Mouse (Mus musculus): Measurements from ENCODE around the gene Gdf15. TPM values are rescaled to one million over a fixed set of nuclear protein-coding genes. Genes with fewer than 3 reads are reported as not detected.

Gene Gdf15
- polyA plus RNA-seq, 1 experiment from 2014 or later = 0.48 TPM

DNA sequence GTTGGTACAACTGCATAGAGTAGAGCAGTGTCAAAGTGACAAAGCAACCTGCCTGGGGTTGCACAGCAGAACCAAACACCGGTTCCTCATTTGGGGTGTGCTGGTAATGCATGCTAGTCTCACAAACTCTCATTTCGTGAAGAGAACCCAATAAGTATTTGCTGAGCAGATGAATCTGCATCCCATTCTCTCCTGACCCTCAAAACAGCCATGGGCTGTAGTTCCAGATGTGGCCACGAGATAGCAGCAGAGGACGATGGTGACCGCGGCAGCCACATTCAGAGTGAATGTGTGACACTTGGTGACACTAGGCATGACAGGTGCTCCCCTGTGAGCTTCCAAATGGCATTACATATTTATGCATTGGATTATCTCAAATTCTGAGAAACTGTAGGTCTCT is 20.4 kb downstream of the Gdf15 start:
- no peaks in the 10 kb centered on the region for H3K27me3 ChIP-seq (replicated peaks; ENCODE audit: control insufficient read depth, insufficient read depth, low read length)
- peaks cover 43% of the 10 kb centered on the region for H3K4me1 ChIP-seq (ENCODE audit: control insufficient read depth, insufficient read depth, low read depth, low read length)
- no peaks in the 10 kb centered on the region for H3K9me3 ChIP-seq (ENCODE audit: control insufficient read depth, low read length)
- ATAC-seq = 0 out of 2 replicates have a peak, but pooled peaks have one; percentile 5
- peak overlapping the region; percentile 81 for H3K4me2 ChIP-seq (ENCODE audit: low read length)
- H3K36me3 ChIP-seq (ENCODE audit: control insufficient read depth, insufficient read depth, low read length) = no peaks in the 10 kb centered on the region
- H3K27ac ChIP-seq (ENCODE audit: low read depth, low read length) = 0 out of 2 replicates have a peak overlapping the region, but pooled peaks have one; percentile 21
- 0% methylated on average over 6 of the region's 6 CpGs for WGBS
- no peak overlapping the region for H3K9ac ChIP-seq (ENCODE audit: low read depth, low read length)
- peak overlapping the region; percentile 39 for H3K4me3 ChIP-seq (ENCODE audit: low read length)

DNA sequence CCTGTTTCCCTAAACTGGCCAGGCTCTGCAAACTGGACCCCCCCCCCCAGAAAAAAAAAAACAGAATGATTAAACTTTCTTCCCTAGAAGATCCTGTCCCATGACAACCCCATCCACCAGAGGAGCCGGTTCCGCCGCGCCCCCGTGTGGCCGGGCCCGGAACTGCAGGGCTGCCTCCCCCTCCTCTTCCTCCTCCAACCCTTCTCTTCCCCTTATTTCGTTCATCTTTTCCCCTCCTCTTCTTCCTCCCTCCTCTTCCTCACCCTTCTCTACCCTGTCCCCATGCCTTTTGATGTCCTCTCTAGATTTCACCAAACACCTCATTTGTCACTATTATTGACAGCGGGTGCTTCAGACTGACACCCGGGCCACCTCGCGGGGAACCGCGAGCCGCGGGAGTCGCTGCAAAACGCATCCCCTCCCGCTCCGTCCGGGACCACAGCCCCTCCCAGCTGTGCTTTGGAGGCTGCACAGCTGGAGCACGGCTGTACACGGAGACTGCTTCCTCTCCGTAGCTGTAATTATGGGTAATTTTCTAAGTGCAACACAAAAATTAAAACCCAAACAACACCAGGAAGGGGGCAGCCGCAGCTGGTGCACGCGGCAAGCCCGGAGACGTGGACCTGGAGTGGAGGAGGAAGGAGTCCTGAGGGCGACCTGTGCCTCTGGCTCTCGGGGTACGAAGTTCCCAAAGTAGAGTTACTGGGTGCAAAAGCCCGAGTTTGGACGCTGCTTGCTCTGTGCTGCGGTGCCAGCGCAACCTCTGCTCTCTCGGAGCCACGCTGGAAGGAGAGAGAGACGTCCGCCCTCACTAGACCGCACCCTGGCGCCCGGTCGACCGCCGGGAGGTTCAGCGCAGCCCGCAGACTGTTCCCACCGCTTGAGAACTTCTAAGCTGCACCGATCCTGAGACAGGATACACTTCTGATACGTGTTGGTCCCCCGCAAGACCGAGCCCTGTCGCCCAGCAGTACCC is 21.2 kb downstream of the Gdf15 start:
- Histone ChIP-seq H3K4me1 (ENCODE audit: control insufficient read depth, insufficient read depth, low read depth, low read length) (peaks cover 46% of the 10 kb centered on the region), H3K27ac (ENCODE audit: low read depth, low read length) (peak overlapping the region; percentile 70), H3K9ac (ENCODE audit: low read depth, low read length) (peak overlapping the region; percentile 60), H3K9me3 (ENCODE audit: control insufficient read depth, low read length) (no peaks in the 10 kb centered on the region), H3K36me3 (ENCODE audit: control insufficient read depth, insufficient read depth, low read length) (no peaks in the 10 kb centered on the region), H3K27me3 (replicated peaks; ENCODE audit: control insufficient read depth, insufficient read depth, low read length) (no peaks in the 10 kb centered on the region), H3K4me2 (ENCODE audit: low read length) (peak overlapping the region; percentile 81), H3K4me3 (ENCODE audit: low read length) (peak overlapping the region; percentile 39)
- ATAC-seq = 0 out of 2 replicates have a peak, but pooled peaks have one; percentile 9
- under 1% methylated on average over 51 of the region's 54 CpGs for WGBS

DNA sequence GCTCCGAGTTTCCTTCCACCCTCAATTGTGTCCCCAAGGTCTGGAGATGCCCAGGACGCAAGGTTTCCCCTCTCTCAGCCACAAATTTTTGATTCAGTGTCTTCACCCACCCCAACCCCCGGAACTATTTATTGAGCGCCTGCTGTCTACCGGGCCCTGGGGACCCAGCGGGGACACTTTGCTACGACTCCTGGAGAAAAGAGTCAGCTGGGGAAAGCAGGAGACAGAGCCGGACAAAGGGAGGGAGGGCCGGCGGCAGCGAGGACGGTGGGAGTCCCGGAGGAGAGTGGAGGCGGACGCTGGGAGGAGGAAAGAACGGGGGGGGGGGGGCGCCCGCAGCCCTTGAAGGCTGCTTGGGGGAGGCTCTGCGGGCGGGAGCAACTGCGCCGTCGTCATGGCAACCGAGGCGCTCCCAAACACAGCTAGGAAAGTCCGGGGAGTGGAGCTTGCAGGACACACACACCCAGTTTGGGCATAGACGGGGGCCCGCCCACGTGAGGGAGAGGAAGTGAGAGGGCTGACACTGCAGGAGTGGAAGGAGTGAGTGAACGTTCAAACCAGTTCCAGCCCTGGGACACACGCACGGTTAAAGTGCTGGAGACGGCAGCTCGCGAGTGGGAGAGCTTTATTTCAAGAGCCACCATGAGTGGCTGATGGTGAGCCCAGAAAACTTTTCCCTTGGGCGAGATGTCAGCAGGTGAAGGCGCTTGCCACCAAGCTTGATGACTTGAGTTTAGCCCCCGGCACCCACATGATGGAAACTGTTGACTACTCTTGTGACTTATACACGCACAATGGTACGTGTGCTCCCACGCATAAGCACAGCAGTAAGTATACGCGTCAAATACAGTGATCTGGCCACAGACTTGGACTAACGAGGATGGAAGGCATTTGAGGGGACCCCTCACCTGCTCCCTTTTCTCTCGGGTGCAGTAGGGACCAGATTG is 22.1 kb downstream of the Gdf15 start:
- peaks cover 46% of the 10 kb centered on the region for H3K4me1 ChIP-seq (ENCODE audit: control insufficient read depth, insufficient read depth, low read depth, low read length)
- peak overlapping the region; percentile 87 for H3K27ac ChIP-seq (ENCODE audit: low read depth, low read length)

DNA sequence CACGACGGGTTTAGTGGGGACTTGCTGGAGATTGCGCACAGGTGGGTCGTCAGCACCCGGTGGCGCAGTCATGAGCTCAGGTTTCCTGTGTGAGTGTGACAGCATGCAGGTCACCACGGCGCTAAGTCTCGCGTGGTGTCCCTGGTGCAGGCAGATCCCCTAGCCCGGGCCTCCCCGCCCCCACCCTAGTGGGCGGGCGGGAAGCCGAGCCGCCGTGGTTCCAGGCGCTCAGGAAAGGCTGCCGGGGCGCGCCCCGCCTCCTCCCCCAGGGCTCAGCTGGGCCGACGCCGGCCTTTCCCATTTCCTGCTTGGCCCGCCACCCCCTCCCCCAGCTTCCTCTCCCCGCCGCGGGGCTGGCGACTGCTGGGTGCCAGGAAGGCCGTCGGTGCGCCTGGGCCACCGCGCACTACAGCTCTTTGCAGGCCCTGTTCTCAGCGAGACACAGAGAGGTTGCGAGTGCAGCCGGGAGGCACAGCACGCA is 22.8 kb downstream of the Gdf15 start:
- peak; percentile 35 for ATAC-seq
- Histone ChIP-seq H3K27ac (ENCODE audit: low read depth, low read length) (peak overlapping the region; percentile 87), H3K9me3 (ENCODE audit: control insufficient read depth, low read length) (no peaks in the 10 kb centered on the region), H3K36me3 (ENCODE audit: control insufficient read depth, insufficient read depth, low read length) (no peaks in the 10 kb centered on the region), H3K9ac (ENCODE audit: low read depth, low read length) (peak overlapping the region; percentile 58), H3K4me3 (ENCODE audit: low read length) (peak overlapping the region; percentile 39), H3K4me1 (ENCODE audit: control insufficient read depth, insufficient read depth, low read depth, low read length) (peaks cover 46% of the 10 kb centered on the region), H3K27me3 (replicated peaks; ENCODE audit: control insufficient read depth, insufficient read depth, low read length) (no peaks in the 10 kb centered on the region), H3K4me2 (ENCODE audit: low read length) (peak overlapping the region; percentile 81)
- WGBS = under 1% methylated on average over 29 of the region's 39 CpGs

More for the DNA sequence above, 22.1 kb downstream of the Gdf15 start:
- Histone ChIP-seq H3K4me3 (ENCODE audit: low read length) (peak overlapping the region; percentile 39), H3K4me2 (ENCODE audit: low read length) (peak overlapping the region; percentile 81), H3K9ac (ENCODE audit: low read depth, low read length) (peak overlapping the region; percentile 58), H3K27me3 (replicated peaks; ENCODE audit: control insufficient read depth, insufficient read depth, low read length) (no peaks in the 10 kb centered on the region), H3K9me3 (ENCODE audit: control insufficient read depth, low read length) (no peaks in the 10 kb centered on the region), H3K36me3 (ENCODE audit: control insufficient read depth, insufficient read depth, low read length) (no peaks in the 10 kb centered on the region)
- WGBS = under 1% methylated on average over 40 of the region's 45 CpGs
- peak; percentile 19 for ATAC-seq

DNA sequence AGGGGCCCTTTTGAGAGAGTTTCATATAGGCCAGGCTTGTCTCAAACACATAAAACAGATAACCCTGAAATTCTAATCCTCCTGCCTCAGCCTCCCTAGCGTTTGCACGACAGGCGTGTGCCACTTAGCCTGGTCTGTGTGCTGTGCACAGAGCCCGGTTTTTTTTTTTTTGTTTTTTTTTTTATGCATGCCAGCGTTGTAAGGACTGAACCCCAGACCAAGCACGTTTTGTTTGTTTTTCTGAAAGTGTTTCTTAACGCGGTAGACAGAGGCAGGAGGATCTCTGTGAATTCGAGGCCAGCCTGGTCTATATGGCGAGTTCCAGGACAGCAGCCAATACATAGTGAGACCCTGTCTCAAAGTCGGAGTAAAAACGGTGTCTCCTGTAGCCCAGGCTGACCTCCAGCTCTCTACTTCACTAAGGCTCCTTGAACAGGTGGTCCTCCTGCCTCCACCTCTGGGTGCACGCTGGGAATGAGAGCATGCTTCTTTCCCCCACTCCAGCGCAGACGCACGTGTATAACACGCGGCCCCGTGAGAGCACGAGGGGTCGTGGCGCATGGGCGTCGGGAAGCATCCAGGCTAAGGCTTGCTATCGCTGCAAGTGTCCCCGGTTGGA is 23.4 kb downstream of the Gdf15 start, which contains the start of gene Ssbp4:
Gene Ssbp4 (minus strand): TSS at position 124 of the 619 bp plus-strand sequence.
- WGBS = 6% methylated on average over 26 of the region's 26 CpGs
- Histone ChIP-seq H3K4me2 (ENCODE audit: low read length) (peak within 1 kb of the TSS; percentile 81), H3K9ac (ENCODE audit: low read depth, low read length) (peak within 1 kb of the TSS; percentile 86), H3K4me3 (ENCODE audit: low read length) (peak within 1 kb of the TSS; percentile 81), H3K9me3 (ENCODE audit: control insufficient read depth, low read length) (no peaks in the 10 kb centered on the region), H3K27ac (ENCODE audit: low read depth, low read length) (peak within 1 kb of the TSS; percentile 87), H3K36me3 (ENCODE audit: control insufficient read depth, insufficient read depth, low read length) (no peaks in the 10 kb centered on the region), H3K4me1 (ENCODE audit: control insufficient read depth, insufficient read depth, low read depth, low read length) (peaks cover 46% of the 10 kb centered on the region), H3K27me3 (replicated peaks; ENCODE audit: control insufficient read depth, insufficient read depth, low read length) (no peaks in the 10 kb centered on the region)
- ATAC-seq = no peak; the same call in 1 of the 2 replicates

DNA sequence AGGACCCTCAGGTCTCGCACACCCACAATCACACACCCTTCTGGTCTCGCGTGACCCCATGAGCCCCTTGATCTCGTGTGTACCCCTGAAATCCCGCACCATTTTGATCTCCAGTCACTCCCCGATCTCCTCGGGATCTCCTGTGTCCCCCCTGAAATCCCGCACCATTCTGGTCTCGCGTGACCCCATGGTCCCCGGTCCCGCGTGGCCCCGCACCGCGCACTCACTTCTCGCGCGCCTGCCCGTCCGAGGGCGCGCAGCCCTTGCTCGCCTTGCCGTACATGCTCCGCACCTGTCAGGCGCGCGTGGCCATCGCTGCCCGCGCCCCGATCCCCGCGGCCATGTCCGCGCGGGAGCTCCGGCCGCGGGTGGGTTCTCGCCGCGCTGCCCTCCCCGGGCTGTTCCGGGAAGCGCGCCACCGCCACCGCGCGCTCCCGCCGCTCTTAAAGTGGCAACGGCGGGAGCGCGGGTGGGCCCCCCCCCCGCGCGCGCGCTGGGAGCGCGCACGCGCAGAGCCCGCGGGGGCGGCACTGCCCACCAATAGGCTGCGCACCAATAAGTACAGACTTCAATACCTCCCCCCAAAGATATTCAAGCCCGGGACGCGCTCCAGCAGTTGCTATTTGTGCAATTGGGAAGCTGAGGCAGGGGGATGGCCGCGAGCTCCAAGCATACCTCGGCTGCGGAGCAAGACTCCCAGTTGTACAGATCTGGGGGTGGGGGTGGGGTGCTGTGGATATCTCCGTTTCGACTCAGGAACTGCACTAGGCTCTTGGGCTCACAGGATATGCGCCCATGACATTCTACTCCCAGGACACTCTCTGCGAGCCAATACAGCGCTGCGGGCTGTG is 24.1 kb downstream of the Gdf15 start:
- WGBS = 2% methylated on average over 65 of the region's 84 CpGs
- peak overlapping the region; percentile 69 for H3K27ac ChIP-seq (ENCODE audit: low read depth, low read length)
- peak overlapping the region; percentile 81 for H3K4me3 ChIP-seq (ENCODE audit: low read length)
- H3K9me3 ChIP-seq (ENCODE audit: control insufficient read depth, low read length) = no peaks in the 10 kb centered on the region
- H3K9ac ChIP-seq (ENCODE audit: low read depth, low read length) = peak overlapping the region; percentile 86
- peak; percentile 16; the same call in 1 of the 2 replicates for ATAC-seq
- peaks cover 46% of the 10 kb centered on the region for H3K4me1 ChIP-seq (ENCODE audit: control insufficient read depth, insufficient read depth, low read depth, low read length)
- H3K36me3 ChIP-seq (ENCODE audit: control insufficient read depth, insufficient read depth, low read length) = no peaks in the 10 kb centered on the region
- H3K4me2 ChIP-seq (ENCODE audit: low read length) = peak overlapping the region; percentile 81
- no peaks in the 10 kb centered on the region for H3K27me3 ChIP-seq (replicated peaks; ENCODE audit: control insufficient read depth, insufficient read depth, low read length)

DNA sequence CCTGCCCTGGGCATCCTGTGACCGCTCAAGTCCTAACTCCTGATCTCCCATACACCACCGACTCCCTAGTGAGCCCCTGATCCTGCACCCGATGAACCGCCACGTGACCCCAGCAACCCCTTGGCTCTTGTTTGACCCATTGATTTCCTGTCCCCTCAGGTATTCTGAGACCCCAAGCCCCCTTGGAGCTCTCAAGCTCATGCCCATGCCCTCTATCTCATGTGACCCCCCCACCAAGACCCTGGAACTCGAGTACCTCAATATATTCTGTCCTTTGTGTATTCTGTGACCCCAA is 24.7 kb downstream of the Gdf15 start:
- Histone ChIP-seq H3K27me3 (replicated peaks; ENCODE audit: control insufficient read depth, insufficient read depth, low read length) (no peaks in the 10 kb centered on the region), H3K4me2 (ENCODE audit: low read length) (peak overlapping the region; percentile 81), H3K27ac (ENCODE audit: low read depth, low read length) (peak overlapping the region; percentile 69), H3K9me3 (ENCODE audit: control insufficient read depth, low read length) (no peaks in the 10 kb centered on the region), H3K4me1 (ENCODE audit: control insufficient read depth, insufficient read depth, low read depth, low read length) (peaks cover 46% of the 10 kb centered on the region), H3K9ac (ENCODE audit: low read depth, low read length) (peak overlapping the region; percentile 86), H3K36me3 (ENCODE audit: control insufficient read depth, insufficient read depth, low read length) (peaks cover 5% of the 10 kb centered on the region; the same call in 1 of the 2 replicates), H3K4me3 (ENCODE audit: low read length) (peak overlapping the region; percentile 81)
- ATAC-seq = no peak
- 18% methylated on average over 6 of the region's 6 CpGs for WGBS

Measured in hindbrain, embryonic 16.5 days (tissue).